Mouse (Mus musculus): ENCODE measurements around the gene Gfpt1.

DNA sequence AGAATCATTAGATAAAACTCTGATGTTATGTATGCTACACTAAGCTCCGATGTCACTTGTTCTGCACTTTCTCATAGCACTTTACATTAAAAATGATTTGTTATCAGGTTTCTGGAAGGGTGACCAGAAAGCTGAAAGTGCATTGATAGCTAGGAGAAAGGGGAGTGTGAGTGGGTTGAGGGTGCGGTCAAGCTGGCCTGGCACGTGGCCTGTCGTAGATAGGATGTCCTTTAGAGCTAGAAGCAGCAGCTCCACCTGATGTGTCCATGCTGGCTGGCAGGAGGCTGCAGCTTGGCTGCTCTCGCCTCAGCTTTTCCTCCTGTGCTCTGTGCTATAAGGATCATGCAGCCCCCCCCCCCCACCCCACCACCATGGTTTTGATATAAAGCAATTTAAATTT lies 49.8 kb downstream of the Gfpt1 start:
- TF ChIP-seq TAL1 (IDR thresholded peaks at IDR 0.05; ENCODE audit: low read length): no peak
- no peak for TF ChIP-seq GATA1 (IDR thresholded peaks at IDR 0.05; ENCODE audit: low read length)

Measured in erythroblast, embryonic 14.5 days (primary cell).